Mouse (Mus musculus) kidney, postnatal 0 days (tissue): Measurements from ENCODE around the gene Tomm20. TPM values are rescaled to one million over a fixed set of nuclear protein-coding genes. Genes with fewer than 3 reads are reported as not detected.

Source experiments
- ATAC-seq: fragments of 200-750 bp; cut with Nextera tagmentation; replicated peaks from 2 replicates; pipeline ENCODE4 v1.8.0; 2017; ENCODE audit warnings: low read depth, moderate number of reproducible peaks, moderate TSS enrichment, moderate library complexity; ENCODE audit not compliant: low FRiP score
- DNase-seq: peaks from one replicate; pipeline ENCODE4 v3.0.0-alpha.2; 2016; ENCODE audit warnings: low spot score
- H3K27ac ChIP-seq: fragments of 300-500 bp; sonication (generic); 2 replicates; pipeline ENCODE4 v1.5.1; 2014; ENCODE audit warnings: mild to moderate bottlenecking
- H3K27me3 ChIP-seq: fragments of 300-500 bp; sonication (generic); 2 replicates; pipeline ENCODE4 v1.6.1; 2014; ENCODE audit warnings: low read length, mixed read lengths; ENCODE audit not compliant: insufficient read depth
- H3K36me3 ChIP-seq: fragments of 300-500 bp; sonication (generic); 2 replicates; pipeline ENCODE4 v1.6.1; 2014; ENCODE audit warnings: low read length, mixed read lengths; ENCODE audit not compliant: insufficient read depth
- H3K4me1 ChIP-seq: fragments of 300-500 bp; sonication (generic); replicated peaks from 2 replicates; pipeline ENCODE4 v1.6.1; 2014; ENCODE audit warnings: antibody characterized with exemption, low read length, mixed read lengths; ENCODE audit not compliant: insufficient read depth
- H3K4me2 ChIP-seq: fragments of 300-500 bp; sonication (generic); 2 replicates; pipeline ENCODE4 v1.6.1; 2014; ENCODE audit warnings: mild to moderate bottlenecking, low read length, moderate library complexity, mixed read lengths
- H3K4me3 ChIP-seq: fragments of 300-500 bp; sonication (generic); replicated peaks from 2 replicates; pipeline ENCODE4 v1.5.1; 2014; ENCODE audit warnings: low read depth, low read length
- H3K9ac ChIP-seq: fragments of 300-500 bp; sonication (generic); 2 replicates; pipeline ENCODE4 v1.6.1; 2014; ENCODE audit warnings: low read depth, low read length
- H3K9me3 ChIP-seq: fragments of 300-500 bp; sonication (generic); replicated peaks from 2 replicates; pipeline ENCODE4 v1.6.1; 2016; ENCODE audit warnings: low read length, inconsistent platforms, mixed read lengths
- CTCF ChIP-seq: IDR thresholded peaks from 2 replicates; pipeline ENCODE4 v1.5.1; 2016; ENCODE audit warnings: antibody characterized with exemption, low read depth, mild to moderate bottlenecking, moderate library complexity
- WGBS: fragments of 180-500 bp; shearing (Covaris S2); extraction: QIAGEN DNeasy Blood & Tissue Kit; methylation state at CpG from one replicate; pipeline ENCODE4 v1.1.7; 2014; 5-methylcytosine and 5-hydroxymethylcytosine counted together
- polyA plus RNA-seq: library from polyadenylated mRNA; unstranded; fragments of >200 nt; fragmentation: Nextera tagmentation; extraction: Ambion mirVana; gene quantifications from 2 replicates; pipeline ENCODE4 v1.2.1, GENCODE M21; 2015

Gene Tomm20
- polyA plus RNA-seq, 1 experiment from 2014 or later = 315 TPM

GRCm38 (mm10) chr8:126903927-126904326 lies 41.7 kb downstream of the Tomm20 start:
- Histone ChIP-seq H3K4me2 (no peak overlapping the region), H3K27ac (peak overlapping the region; percentile 65)

DNA sequence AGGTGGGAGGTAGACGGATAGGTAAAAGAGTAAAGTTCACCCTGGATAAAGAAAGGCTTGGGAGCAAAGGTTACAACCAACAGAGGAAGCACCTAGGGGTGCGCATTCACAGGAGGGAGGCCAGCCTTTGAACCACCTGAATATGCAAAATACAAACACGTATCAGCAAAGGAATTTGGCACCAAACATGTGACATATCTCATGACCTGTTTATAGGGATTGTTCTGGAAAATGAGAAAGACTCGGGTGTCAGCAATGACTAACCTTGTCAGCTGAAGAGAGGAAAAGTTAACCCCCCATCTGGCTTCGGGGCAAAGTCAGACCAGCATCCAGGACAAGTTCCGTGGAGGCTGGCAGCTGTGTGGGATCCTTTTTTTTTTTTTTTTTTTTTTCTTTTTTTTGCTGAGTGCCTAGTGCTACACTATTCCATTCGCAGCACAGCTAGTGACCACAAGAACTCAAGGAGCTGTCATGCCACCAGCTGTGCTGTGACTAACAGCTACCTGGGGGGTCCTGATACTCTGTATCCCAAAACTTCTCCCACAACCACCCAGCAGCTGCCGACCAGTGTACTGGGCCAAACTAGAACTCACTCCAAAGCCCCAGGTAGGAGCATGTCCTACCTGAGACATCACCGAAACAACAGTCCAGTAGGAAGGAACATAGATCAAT lies 42.3 kb downstream of the Tomm20 start:
- no peak overlapping the region for H3K9ac ChIP-seq
- H3K27me3 ChIP-seq = no peaks in the 10 kb centered on the region
- ATAC-seq (peak; percentile 81), DNase-seq (peak; percentile 30)
- H3K4me2 ChIP-seq = no peak overlapping the region
- H3K4me3 ChIP-seq = no peak overlapping the region
- WGBS = 54% methylated on average over 9 of the region's 9 CpGs
- no peak for TF ChIP-seq CTCF
- no peaks in the 10 kb centered on the region for H3K9me3 ChIP-seq
- H3K27ac ChIP-seq = peak overlapping the region; percentile 65
- no peaks in the 10 kb centered on the region for H3K4me1 ChIP-seq
- no peaks in the 10 kb centered on the region for H3K36me3 ChIP-seq

More at GRCm38 (mm10) chr8:126903927-126904326, 41.7 kb downstream of the Tomm20 start:
- no peaks in the 10 kb centered on the region for H3K27me3 ChIP-seq
- no peaks in the 10 kb centered on the region; the same call in 1 of the 2 replicates for H3K4me1 ChIP-seq
- WGBS = 86% methylated on average over 9 of the region's 9 CpGs
- H3K9ac ChIP-seq = no peak overlapping the region
- no peaks in the 10 kb centered on the region for H3K36me3 ChIP-seq
- DNase-seq (no peak), ATAC-seq (no peak)
- H3K9me3 ChIP-seq = no peaks in the 10 kb centered on the region
- no peak overlapping the region for H3K4me3 ChIP-seq
- no peak for TF ChIP-seq CTCF

- Histone ChIP-seq H3K4me2 (no peak overlapping the region), H3K36me3 (no peaks in the 10 kb centered on the region), H3K9ac (no peak overlapping the region), H3K4me1 (no peaks in the 10 kb centered on the region), H3K9me3 (no peaks in the 10 kb centered on the region), H3K27ac (no peak overlapping the region), H3K4me3 (no peak overlapping the region), H3K27me3 (no peaks in the 10 kb centered on the region)
- 75% methylated on average over 1 of the region's 1 CpGs for WGBS
- TF ChIP-seq CTCF = no peak
- DNase-seq = no peak
- ATAC-seq = no peak
These were observed 44.0 kb downstream of the Tomm20 start for GRCm38 (mm10) chr8:126901612-126902011.

DNA sequence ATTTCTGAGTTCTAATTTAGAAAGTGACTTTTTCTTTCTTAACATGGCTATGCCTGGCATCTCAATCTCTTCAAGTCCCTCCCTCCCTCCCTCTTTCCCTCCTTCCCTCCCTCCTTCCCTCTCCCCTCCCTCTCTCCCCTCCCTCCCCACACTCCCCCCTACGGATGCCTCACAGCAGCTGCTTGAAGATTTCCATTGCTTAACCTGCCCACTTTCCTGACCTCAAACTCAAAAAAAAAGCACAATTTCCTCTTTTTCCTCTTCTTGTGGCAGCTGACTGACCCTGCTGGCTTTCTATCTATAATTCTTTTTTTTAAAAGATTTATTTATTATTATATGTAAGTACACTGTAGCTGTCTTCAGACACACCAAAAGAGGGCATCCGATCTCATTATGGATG lies 44.6 kb downstream of the Tomm20 start:
- TF ChIP-seq CTCF = no peak
- no peak overlapping the region for H3K9ac ChIP-seq
- ATAC-seq (no peak), DNase-seq (no peak)
- no peaks in the 10 kb centered on the region for H3K9me3 ChIP-seq
- no peak overlapping the region for H3K4me2 ChIP-seq
- no peaks in the 10 kb centered on the region for H3K27me3 ChIP-seq
- no peaks in the 10 kb centered on the region for H3K36me3 ChIP-seq
- 48% methylated on average over 2 of the region's 2 CpGs for WGBS
- H3K27ac ChIP-seq = no peak overlapping the region
- H3K4me3 ChIP-seq = no peak overlapping the region
- H3K4me1 ChIP-seq = no peaks in the 10 kb centered on the region

GRCm38 (mm10) chr8:126895133-126895532 lies 50.5 kb downstream of the Tomm20 start:
- WGBS = 48% methylated on average over 6 of the region's 6 CpGs
- no peak for ATAC-seq
- no peaks in the 10 kb centered on the region for H3K36me3 ChIP-seq

GRCm38 (mm10) chr8:126887639-126888006 lies 58.0 kb downstream of the Tomm20 start:
- Histone ChIP-seq H3K27me3 (no peaks in the 10 kb centered on the region), H3K4me2 (no peak overlapping the region), H3K9me3 (no peaks in the 10 kb centered on the region), H3K9ac (no peak overlapping the region), H3K36me3 (no peaks in the 10 kb centered on the region), H3K27ac (peak overlapping the region; percentile 71), H3K4me3 (no peak overlapping the region), H3K4me1 (peaks cover 10% of the 10 kb centered on the region)
- ATAC-seq (no peak; the same call in 1 of the 2 replicates), DNase-seq (no peak)
- no peak for TF ChIP-seq CTCF
- 68% methylated on average over 3 of the region's 3 CpGs for WGBS

More at GRCm38 (mm10) chr8:126895133-126895532, 50.5 kb downstream of the Tomm20 start:
- H3K9me3 ChIP-seq = no peaks in the 10 kb centered on the region
- H3K27me3 ChIP-seq = no peaks in the 10 kb centered on the region
- no peaks in the 10 kb centered on the region for H3K4me1 ChIP-seq
- no peak for TF ChIP-seq CTCF
- no peak overlapping the region for H3K9ac ChIP-seq
- H3K4me3 ChIP-seq = no peak overlapping the region
- no peak overlapping the region for H3K27ac ChIP-seq
- H3K4me2 ChIP-seq = no peak overlapping the region
- no peak for DNase-seq
